Mouse (Mus musculus) megakaryocyte, embryonic 14.5 days (primary cell): ENCODE data around the gene Slc22a14.

Source experiments
- FLI1 ChIP-seq: IDR thresholded peaks from 2 replicates; pipeline ENCODE4 v1.6.1; 2012; ENCODE audit warnings: low read length, inconsistent platforms, mixed read lengths
- GATA1 ChIP-seq: IDR thresholded peaks from 3 replicates; pipeline ENCODE4 v1.6.1; 2012; ENCODE audit warnings: mixed read lengths, low read length, inconsistent platforms, borderline replicate concordance

DNA sequence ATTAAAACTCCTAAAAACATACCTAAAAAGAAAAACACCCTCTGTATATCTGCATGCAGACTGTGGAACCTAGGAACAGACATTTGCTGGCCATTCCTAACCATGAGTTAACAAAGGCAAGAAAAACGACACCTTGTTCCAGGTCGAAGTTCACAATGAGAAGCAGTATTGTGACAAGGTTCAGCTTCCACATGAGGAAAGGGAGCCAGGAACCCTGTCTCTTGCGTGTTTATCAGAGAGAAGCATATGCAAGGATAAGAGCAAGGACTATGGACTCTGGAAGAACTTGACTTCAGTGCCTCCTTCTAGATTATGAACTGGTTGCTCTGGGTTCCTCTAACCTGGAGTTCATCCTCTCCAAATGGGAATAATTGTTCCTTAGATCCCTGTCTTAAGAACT lies 121.4 kb downstream of the Slc22a14 start:
- TF ChIP-seq GATA1 (no peak), FLI1 (no peak)
